Mouse (Mus musculus) heart, adult 18-20 months (tissue): ENCODE measurements at regions not wholly inside any gene's neighbourhood (a gene's known extent, or its start where the extent isn't known, plus 50 kb on each side); places are given as distances from the start of the nearest gene placed in this dataset.

Experiments used
- DNase-seq, 2 experiments: peaks; one replicate each; pipeline ENCODE4 v3.0.0; 2021 to 2022; ENCODE audit warnings: mixed read lengths in 1 of 2

GRCm38 (mm10) chr4:98200701-98201100 is 182.4 kb downstream of the Tm2d1 start:
- peak in 1 of 2 experiments; percentile 22 for DNase-seq

GRCm38 (mm10) chr4:98190318-98190717 is 192.8 kb downstream of the Tm2d1 start:
- DNase-seq = no peak

GRCm38 (mm10) chr4:98189894-98190293 is 193.2 kb downstream of the Tm2d1 start:
- no peak for DNase-seq

GRCm38 (mm10) chr4:98188944-98189343 is 194.2 kb downstream of the Tm2d1 start:
- no peak for DNase-seq

GRCm38 (mm10) chr4:98187038-98187437 is 196.1 kb downstream of the Tm2d1 start:
- no peak for DNase-seq

GRCm38 (mm10) chr4:98182053-98182355 is 201.1 kb downstream of the Tm2d1 start:
- peak; percentile 83 for DNase-seq

GRCm38 (mm10) chr4:98181185-98182052 is 201.7 kb downstream of the Tm2d1 start:
- DNase-seq = peak in 1 of 2 experiments; percentile 18

- DNase-seq = peak; percentile 34 to 35
Measured at GRCm38 (mm10) chr4:98180336-98180735, 202.8 kb downstream of the Tm2d1 start.
